Mouse (Mus musculus): ENCODE data around the gene Slc22a18. TPM values are rescaled to one million over a fixed set of nuclear protein-coding genes. Genes with fewer than 3 reads are reported as not detected.

The Slc22a18 gene
- total RNA-seq (2021): under 1 TPM; 0.34 to 0.89 TPM

DNA sequence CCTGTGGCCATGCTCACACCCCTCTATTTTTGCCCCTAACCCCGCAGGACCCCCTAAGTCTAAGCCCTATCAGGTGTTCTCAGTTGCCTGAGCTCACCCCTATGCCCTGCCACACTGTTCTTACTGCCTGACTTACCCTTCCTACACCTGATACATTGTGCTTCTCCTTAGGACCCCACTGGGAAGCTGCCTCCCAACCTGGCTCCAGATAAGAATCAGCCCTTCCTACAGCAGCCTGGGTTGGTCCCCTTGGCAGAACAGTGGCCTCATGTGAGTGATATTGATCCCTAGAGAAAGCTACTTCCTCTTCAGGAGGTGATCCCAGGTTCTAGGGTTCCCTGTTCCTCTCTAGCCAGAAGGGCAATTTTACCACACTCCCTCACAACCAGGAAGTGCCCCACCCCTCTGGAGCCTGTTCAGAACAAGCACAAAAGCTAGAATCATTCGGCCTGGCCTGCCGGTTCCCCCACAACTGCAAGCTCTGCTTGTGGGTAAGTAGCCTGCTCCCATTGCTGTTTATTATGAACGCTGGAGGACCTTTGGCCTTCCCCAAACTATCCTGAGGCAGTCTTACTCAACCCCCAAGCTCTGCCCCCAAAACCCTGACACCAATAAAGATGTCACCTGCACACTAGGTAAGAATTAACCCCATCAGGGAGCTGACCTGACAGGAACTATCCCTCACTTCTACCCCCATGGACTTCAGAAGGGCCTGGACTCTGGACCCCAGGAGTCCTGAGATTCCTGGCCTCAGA lies at the start of gene Slc22a18:
TSS of gene Slc22a18 (plus strand) at position 390 of the 755 bp plus-strand sequence.
- intact Hi-C loops (cut with DNase I): no loop called here
- DNase-seq (ENCODE audit: low spot score in 2 of 2): no peak

GRCm38 (mm10) chr7:143428142-143428813 lies 45.3 kb upstream of the Slc22a18 start:
- intact Hi-C loops (cut with DNase I): no loop called here
- DNase-seq (ENCODE audit: low spot score in 2 of 2): no peak

- no peak for DNase-seq (ENCODE audit: low spot score in 2 of 2)
- intact Hi-C loops (cut with DNase I): no loop called here
Observed at GRCm38 (mm10) chr7:143428814-143429499, 44.6 kb upstream of the Slc22a18 start.

GRCm38 (mm10) chr7:143432631-143433030 lies 40.9 kb upstream of the Slc22a18 start:
- no peak for DNase-seq (ENCODE audit: low spot score in 2 of 2)
- intact Hi-C loops (cut with DNase I): no loop called here

GRCm38 (mm10) chr7:143433331-143433730 lies 40.2 kb upstream of the Slc22a18 start:
- intact Hi-C loops (cut with DNase I): no loop called here
- DNase-seq (ENCODE audit: low spot score in 2 of 2): peak; percentile 10 to 13

GRCm38 (mm10) chr7:143437231-143437893 lies 36.2 kb upstream of the Slc22a18 start:
- no peak for DNase-seq (ENCODE audit: low spot score in 2 of 2)
- intact Hi-C loops (cut with DNase I): no loop called here

DNA sequence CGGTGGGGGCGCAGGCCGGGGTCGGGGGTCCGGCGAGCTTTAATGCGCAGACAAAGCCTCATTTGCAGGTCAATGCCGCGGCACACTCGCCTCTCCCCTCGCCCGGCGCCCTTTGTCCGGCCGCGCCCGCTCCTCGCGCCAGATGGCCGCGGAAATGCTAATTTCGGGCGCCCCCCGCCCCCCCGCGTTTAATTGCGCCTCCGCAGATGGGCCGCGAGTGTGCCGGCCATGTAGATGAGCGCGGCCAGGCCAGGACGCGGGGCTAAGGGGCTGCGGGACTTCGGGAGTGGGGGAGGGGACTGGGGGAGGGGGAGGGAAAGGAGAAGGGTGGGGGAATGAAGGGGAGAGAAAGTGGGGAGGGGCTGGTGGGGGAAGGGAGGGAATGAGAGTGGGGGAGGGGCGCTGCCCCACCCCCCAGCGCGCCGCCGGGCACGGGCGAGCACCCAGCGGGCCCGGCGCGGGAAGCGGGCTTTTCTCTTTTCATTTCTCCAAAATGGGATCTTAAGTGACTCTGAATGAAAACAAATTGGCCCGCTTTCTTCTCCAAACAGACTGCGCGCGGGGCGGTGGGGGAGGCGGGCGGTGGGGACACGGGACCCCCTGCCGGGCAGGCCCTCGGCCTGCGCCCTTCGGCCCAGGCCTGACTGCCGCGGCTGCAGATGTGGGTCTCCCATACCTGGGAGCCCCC lies 35.5 kb upstream of the Slc22a18 start:
- intact Hi-C loops (cut with DNase I): no loop called here

DNA sequence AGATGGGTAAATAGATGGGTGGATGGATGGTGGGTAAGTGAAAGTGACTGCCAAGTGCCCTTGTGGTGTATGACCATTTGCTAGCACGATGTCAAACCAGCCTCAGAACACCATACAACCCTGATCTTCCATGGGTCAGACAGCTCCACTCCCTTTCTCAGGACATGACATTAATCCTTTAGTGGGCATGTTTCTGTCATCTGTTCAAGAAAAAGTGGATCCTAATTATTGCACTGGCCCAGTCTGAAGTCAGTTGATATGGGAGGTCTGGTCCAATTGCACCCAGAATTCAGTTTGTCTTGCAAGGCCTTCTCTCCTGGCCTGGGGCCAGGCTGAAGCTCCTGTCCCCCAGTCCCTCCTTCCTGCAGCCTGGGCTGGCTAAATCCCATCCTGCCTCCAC lies 34.6 kb upstream of the Slc22a18 start:
- DNase-seq (ENCODE audit: low spot score in 2 of 2): no peak
- intact Hi-C loops (cut with DNase I): no loop called here

More for the DNA sequence above, 35.5 kb upstream of the Slc22a18 start:
- no peak for DNase-seq (ENCODE audit: low spot score in 2 of 2)

DNA sequence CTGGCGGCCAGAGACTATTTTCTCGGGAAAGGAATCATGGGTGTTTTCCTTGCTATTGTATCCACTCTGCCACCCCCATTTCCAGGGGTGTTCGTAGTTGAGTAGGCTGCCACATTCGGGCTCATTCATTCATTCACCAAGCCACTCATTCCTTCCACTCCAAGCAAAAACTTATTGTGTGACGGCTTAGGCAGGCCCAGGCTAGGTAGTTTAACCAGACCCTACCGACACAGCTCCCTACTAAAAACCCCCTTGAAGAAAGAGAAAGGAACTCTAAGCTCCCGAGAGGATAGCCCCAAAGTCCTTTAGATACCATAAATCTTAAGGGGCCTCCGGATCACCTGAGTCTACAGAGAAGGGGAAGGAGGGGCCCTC lies 29.0 kb upstream of the Slc22a18 start:
- intact Hi-C loops (cut with DNase I): no loop called here
- DNase-seq (ENCODE audit: low spot score in 2 of 2): no peak

DNA sequence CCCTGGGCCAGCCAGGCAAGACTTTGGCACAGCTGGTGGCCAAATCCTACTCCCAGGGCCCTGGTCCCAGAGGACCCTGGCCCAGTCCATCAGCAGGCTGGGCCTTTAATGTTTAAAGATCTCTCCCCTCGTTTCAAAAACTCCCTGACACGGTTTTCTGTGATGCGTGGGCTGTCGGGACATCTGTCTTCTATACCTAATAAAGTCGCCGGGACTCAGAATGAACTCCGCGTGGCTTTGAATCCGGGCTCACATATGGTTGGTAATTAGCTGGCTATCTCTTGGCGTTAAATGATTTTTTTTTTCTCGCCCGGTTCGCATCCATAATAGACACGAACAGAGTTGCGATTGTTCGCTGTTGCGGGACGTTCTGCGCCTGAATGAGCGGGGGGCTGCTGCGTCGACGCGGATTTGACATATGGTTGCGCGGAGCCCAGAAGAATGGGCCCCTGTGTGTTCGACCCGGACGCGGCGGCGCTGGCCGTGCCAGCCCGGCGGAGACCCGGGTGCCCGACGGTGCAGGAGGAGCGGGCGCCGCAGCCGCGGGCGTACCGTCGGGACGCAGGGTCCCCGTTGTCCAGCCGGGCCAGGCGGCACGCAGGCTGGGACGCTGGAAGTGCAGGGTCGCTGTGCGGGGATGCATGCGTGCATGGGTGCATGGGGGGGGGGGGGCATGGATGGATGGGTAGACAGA lies 28.4 kb upstream of the Slc22a18 start:
- no peak for DNase-seq (ENCODE audit: low spot score in 2 of 2)
- intact Hi-C loops (cut with DNase I): no loop called here

GRCm38 (mm10) chr7:143445651-143446460 lies 27.7 kb upstream of the Slc22a18 start:
- intact Hi-C loops (cut with DNase I): no loop called here
- no peak for DNase-seq (ENCODE audit: low spot score in 2 of 2)

DNA sequence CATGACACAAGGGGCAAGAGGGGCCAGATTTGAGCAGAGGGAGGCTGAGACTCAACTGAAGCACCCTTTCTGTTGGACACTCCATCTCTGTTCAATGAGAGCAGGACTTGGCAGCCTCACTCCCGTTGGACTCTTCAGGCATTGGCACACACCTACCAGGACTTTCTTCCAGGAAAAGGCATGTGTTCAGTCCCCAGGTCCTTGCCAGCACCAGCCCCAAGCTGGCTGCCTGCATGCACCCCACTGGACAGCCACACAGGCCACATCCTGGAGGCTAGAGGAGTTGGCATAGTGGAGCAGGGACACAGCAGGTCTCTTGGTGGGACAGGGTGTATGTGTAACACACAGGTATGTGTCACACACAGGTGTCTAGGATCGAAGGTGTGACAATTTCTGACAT lies 26.4 kb upstream of the Slc22a18 start:
- intact Hi-C loops (cut with DNase I): no loop called here
- DNase-seq (ENCODE audit: low spot score in 2 of 2): no peak

GRCm38 (mm10) chr7:143458963-143459331 lies 14.6 kb upstream of the Slc22a18 start:
- intact Hi-C loops (cut with DNase I): no loop called here
- DNase-seq (ENCODE audit: low spot score in 2 of 2): no peak

DNA sequence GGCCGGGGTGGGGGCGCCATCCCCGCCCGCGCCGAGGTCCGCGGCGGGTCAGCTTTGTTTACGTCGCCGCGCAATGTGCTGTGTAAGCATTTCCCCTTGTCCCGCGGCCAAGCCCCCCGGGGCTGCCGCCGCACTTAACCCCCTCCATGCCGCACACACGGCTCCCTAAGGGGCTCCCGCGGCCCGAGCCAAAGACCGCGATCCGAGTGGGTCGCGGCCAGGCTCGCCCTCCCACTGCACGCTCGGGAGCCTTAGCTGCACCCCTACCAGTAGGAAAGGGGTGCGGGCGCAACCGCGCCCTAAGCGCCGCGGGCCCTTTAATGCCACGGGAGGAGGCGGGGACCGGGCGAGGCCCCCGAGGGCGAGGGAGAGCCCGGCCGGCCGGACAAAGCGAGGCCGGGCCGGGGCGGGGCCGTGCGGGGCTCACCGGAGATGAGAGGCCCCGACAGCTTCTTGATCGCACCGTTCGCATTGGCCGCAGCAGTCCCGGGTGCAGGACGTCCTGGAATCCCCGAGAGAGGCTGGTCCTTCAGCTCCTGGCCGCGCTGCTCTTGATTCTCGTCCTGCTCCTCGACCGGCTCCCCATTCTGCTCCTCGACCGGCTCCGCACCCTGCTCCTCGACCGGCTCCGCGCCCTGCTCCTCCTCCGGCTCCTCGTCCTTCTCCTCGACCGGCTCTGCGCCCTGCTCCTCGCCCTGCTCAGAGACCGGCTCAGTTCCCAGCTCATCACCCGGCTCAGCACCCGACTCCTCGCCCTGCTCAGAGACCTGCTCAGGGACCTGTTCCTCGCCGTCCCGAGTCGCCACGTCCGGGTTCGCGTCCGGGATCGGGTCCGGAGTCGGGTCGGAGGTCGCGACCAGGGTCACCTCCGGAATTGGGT lies 14.0 kb upstream of the Slc22a18 start:
- intact Hi-C loops (cut with DNase I): loop anchor here (5.0 to 10.0 kb wide), 3 partner anchors 92 to 455 kb away; partner anchors contain the start of gene Tspan32

DNA sequence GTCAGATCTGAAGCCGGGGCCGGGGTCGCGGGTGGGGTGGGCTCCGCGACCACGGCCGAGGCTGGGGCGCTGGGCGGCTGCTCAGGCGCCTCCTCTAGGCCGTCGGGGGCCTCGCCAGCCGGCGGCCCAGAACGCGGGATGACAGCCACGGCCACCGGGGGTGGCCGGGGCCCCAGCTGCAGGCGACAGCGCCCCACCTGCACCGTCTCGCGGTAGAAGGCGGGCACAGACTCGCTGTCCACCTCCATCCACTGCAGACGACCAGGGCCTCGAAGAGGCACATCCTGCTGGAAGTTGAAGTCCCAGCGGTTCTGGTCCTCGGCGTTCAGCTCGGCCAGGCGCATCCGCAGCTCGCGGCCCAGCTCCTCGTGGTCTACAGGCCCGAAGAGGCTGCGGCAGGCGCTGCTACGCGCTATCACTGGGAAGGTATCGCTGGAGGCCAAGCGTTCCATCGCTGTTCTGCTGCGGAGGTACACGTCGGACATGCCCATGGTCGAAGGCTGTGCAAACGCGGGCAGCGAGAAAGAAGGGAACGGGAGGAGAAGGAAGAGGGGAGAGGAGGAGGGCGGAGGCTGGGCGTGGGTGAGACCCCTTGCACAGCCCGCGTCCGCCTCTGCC lies 13.2 kb upstream of the Slc22a18 start:
- no peak for DNase-seq (ENCODE audit: low spot score in 2 of 2)
- intact Hi-C loops (cut with DNase I): loop anchor here (5.0 to 10.0 kb wide), 3 partner anchors 93 to 456 kb away; partner anchors contain the start of gene Tspan32

More for the DNA sequence above, 14.0 kb upstream of the Slc22a18 start:
- no peak for DNase-seq (ENCODE audit: low spot score in 2 of 2)

GRCm38 (mm10) chr7:143460874-143461273 lies 12.7 kb upstream of the Slc22a18 start, which contains the start of gene Cdkn1c:
Gene Cdkn1c, minus strand, starts transcription at chr7:143461050.
- DNase-seq (ENCODE audit: low spot score in 2 of 2): peak; percentile 74 to 78
- intact Hi-C loops (cut with DNase I): loop anchor here (5.0 to 10.0 kb wide), 3 partner anchors 94 to 456 kb away; partner anchors contain the start of gene Tspan32
